Mouse (Mus musculus): ENCODE results near the gene Rreb1. TPM values are rescaled to one million over a fixed set of nuclear protein-coding genes. Genes with fewer than 3 reads are reported as not detected.

Rreb1 gene
- polyA plus RNA-seq, 1 experiment from 2014 or later: 13.5 TPM

GRCm38 (mm10) chr13:37924461-37924948 lies 146.3 kb downstream of the Rreb1 start:
- Histone ChIP-seq H3K4me3 (ENCODE audit: low read length) (no peak overlapping the region), H3K27ac (ENCODE audit: low read length) (no peak overlapping the region), H3K36me3 (ENCODE audit: insufficient read depth, low read length) (peaks cover 35% of the 10 kb centered on the region), H3K4me2 (replicated peaks; ENCODE audit: low read depth, low read length) (no peak overlapping the region), H3K9me3 (ENCODE audit: low read length) (no peaks in the 10 kb centered on the region), H3K27me3 (ENCODE audit: insufficient read depth, low read length) (no peaks in the 10 kb centered on the region), H3K4me1 (ENCODE audit: insufficient read depth, low read length) (peaks cover 2% of the 10 kb centered on the region; the same call in 1 of the 2 replicates), H3K9ac (replicated peaks; ENCODE audit: low read length) (no peak overlapping the region)
- no peak for ATAC-seq (ENCODE audit: low FRiP score, low TSS enrichment)
- WGBS: 73% methylated on average over 4 of the region's 4 CpGs

GRCm38 (mm10) chr13:37926394-37926793 lies 148.2 kb downstream of the Rreb1 start:
- ATAC-seq (ENCODE audit: low FRiP score, low TSS enrichment): no peak
- Histone ChIP-seq H3K27ac (ENCODE audit: low read length) (no peak overlapping the region), H3K27me3 (ENCODE audit: insufficient read depth, low read length) (no peaks in the 10 kb centered on the region), H3K9me3 (ENCODE audit: low read length) (no peaks in the 10 kb centered on the region), H3K4me1 (ENCODE audit: insufficient read depth, low read length) (peaks cover 5% of the 10 kb centered on the region), H3K36me3 (ENCODE audit: insufficient read depth, low read length) (peaks cover 49% of the 10 kb centered on the region), H3K4me2 (replicated peaks; ENCODE audit: low read depth, low read length) (no peak overlapping the region), H3K9ac (replicated peaks; ENCODE audit: low read length) (no peak overlapping the region), H3K4me3 (ENCODE audit: low read length) (no peak overlapping the region)
- 90% methylated on average over 3 of the region's 3 CpGs for WGBS

- Histone ChIP-seq H3K36me3 (ENCODE audit: insufficient read depth, low read length) (peaks cover 57% of the 10 kb centered on the region), H3K27ac (ENCODE audit: low read length) (no peak overlapping the region), H3K4me2 (replicated peaks; ENCODE audit: low read depth, low read length) (no peak overlapping the region), H3K27me3 (ENCODE audit: insufficient read depth, low read length) (no peaks in the 10 kb centered on the region), H3K4me1 (ENCODE audit: insufficient read depth, low read length) (peaks cover 8% of the 10 kb centered on the region), H3K4me3 (ENCODE audit: low read length) (no peak overlapping the region), H3K9me3 (ENCODE audit: low read length) (no peaks in the 10 kb centered on the region), H3K9ac (replicated peaks; ENCODE audit: low read length) (no peak overlapping the region)
- WGBS: 88% methylated on average over 17 of the region's 17 CpGs
- no peak for ATAC-seq (ENCODE audit: low FRiP score, low TSS enrichment)
These were observed 151.3 kb downstream of the Rreb1 start for GRCm38 (mm10) chr13:37929532-37929931.

- H3K9ac ChIP-seq (replicated peaks; ENCODE audit: low read length): no peak overlapping the region
- 89% methylated on average over 13 of the region's 13 CpGs for WGBS
- no peak overlapping the region for H3K27ac ChIP-seq (ENCODE audit: low read length)
- H3K27me3 ChIP-seq (ENCODE audit: insufficient read depth, low read length): no peaks in the 10 kb centered on the region
- H3K4me2 ChIP-seq (replicated peaks; ENCODE audit: low read depth, low read length): no peak overlapping the region
- peaks cover 8% of the 10 kb centered on the region for H3K4me1 ChIP-seq (ENCODE audit: insufficient read depth, low read length)
- H3K4me3 ChIP-seq (ENCODE audit: low read length): no peak overlapping the region
- peaks cover 59% of the 10 kb centered on the region for H3K36me3 ChIP-seq (ENCODE audit: insufficient read depth, low read length)
- no peaks in the 10 kb centered on the region for H3K9me3 ChIP-seq (ENCODE audit: low read length)
- no peak for ATAC-seq (ENCODE audit: low FRiP score, low TSS enrichment)
These were observed 151.9 kb downstream of the Rreb1 start for GRCm38 (mm10) chr13:37930091-37930490.

GRCm38 (mm10) chr13:37930621-37931020 lies 152.4 kb downstream of the Rreb1 start:
- Histone ChIP-seq H3K9me3 (ENCODE audit: low read length) (no peaks in the 10 kb centered on the region), H3K4me1 (ENCODE audit: insufficient read depth, low read length) (peaks cover 8% of the 10 kb centered on the region), H3K27ac (ENCODE audit: low read length) (no peak overlapping the region), H3K9ac (replicated peaks; ENCODE audit: low read length) (no peak overlapping the region), H3K4me2 (replicated peaks; ENCODE audit: low read depth, low read length) (no peak overlapping the region), H3K4me3 (ENCODE audit: low read length) (no peak overlapping the region), H3K36me3 (ENCODE audit: insufficient read depth, low read length) (peaks cover 62% of the 10 kb centered on the region), H3K27me3 (ENCODE audit: insufficient read depth, low read length) (no peaks in the 10 kb centered on the region)
- 0 out of 2 replicates have a peak, but pooled peaks have one; percentile 11 for ATAC-seq (ENCODE audit: low FRiP score, low TSS enrichment)
- 96% methylated on average over 23 of the region's 23 CpGs for WGBS

GRCm38 (mm10) chr13:37931210-37931922 lies 153.2 kb downstream of the Rreb1 start:
- H3K36me3 ChIP-seq (ENCODE audit: insufficient read depth, low read length): peaks cover 69% of the 10 kb centered on the region
- no peak overlapping the region for H3K9ac ChIP-seq (replicated peaks; ENCODE audit: low read length)
- H3K27ac ChIP-seq (ENCODE audit: low read length): no peak overlapping the region
- no peaks in the 10 kb centered on the region for H3K27me3 ChIP-seq (ENCODE audit: insufficient read depth, low read length)
- no peak overlapping the region for H3K4me3 ChIP-seq (ENCODE audit: low read length)
- H3K4me1 ChIP-seq (ENCODE audit: insufficient read depth, low read length): peaks cover 8% of the 10 kb centered on the region
- WGBS: 58% methylated on average over 24 of the region's 27 CpGs
- peak; percentile 49; the same call in 1 of the 2 replicates for ATAC-seq (ENCODE audit: low FRiP score, low TSS enrichment)
- no peaks in the 10 kb centered on the region for H3K9me3 ChIP-seq (ENCODE audit: low read length)
- H3K4me2 ChIP-seq (replicated peaks; ENCODE audit: low read depth, low read length): no peak overlapping the region

GRCm38 (mm10) chr13:37934075-37934474 lies 155.9 kb downstream of the Rreb1 start:
- no peak overlapping the region for H3K27ac ChIP-seq (ENCODE audit: low read length)
- WGBS: 79% methylated on average over 4 of the region's 4 CpGs

GRCm38 (mm10) chr13:37934920-37935319 lies 156.7 kb downstream of the Rreb1 start:
- Histone ChIP-seq H3K4me2 (replicated peaks; ENCODE audit: low read depth, low read length) (no peak overlapping the region), H3K27ac (ENCODE audit: low read length) (no peak overlapping the region), H3K9me3 (ENCODE audit: low read length) (no peaks in the 10 kb centered on the region), H3K4me1 (ENCODE audit: insufficient read depth, low read length) (peaks cover 8% of the 10 kb centered on the region), H3K36me3 (ENCODE audit: insufficient read depth, low read length) (peaks cover 57% of the 10 kb centered on the region), H3K27me3 (ENCODE audit: insufficient read depth, low read length) (no peaks in the 10 kb centered on the region), H3K9ac (replicated peaks; ENCODE audit: low read length) (no peak overlapping the region), H3K4me3 (ENCODE audit: low read length) (no peak overlapping the region)
- no peak for ATAC-seq (ENCODE audit: low FRiP score, low TSS enrichment)
- WGBS: 83% methylated on average over 8 of the region's 8 CpGs

More at GRCm38 (mm10) chr13:37934075-37934474, 155.9 kb downstream of the Rreb1 start:
- Histone ChIP-seq H3K9me3 (ENCODE audit: low read length) (no peaks in the 10 kb centered on the region), H3K36me3 (ENCODE audit: insufficient read depth, low read length) (peaks cover 65% of the 10 kb centered on the region), H3K4me1 (ENCODE audit: insufficient read depth, low read length) (peaks cover 8% of the 10 kb centered on the region), H3K9ac (replicated peaks; ENCODE audit: low read length) (no peak overlapping the region), H3K4me2 (replicated peaks; ENCODE audit: low read depth, low read length) (no peak overlapping the region), H3K4me3 (ENCODE audit: low read length) (no peak overlapping the region), H3K27me3 (ENCODE audit: insufficient read depth, low read length) (no peaks in the 10 kb centered on the region)
- no peak for ATAC-seq (ENCODE audit: low FRiP score, low TSS enrichment)

GRCm38 (mm10) chr13:37936351-37936750 lies 158.2 kb downstream of the Rreb1 start:
- no peak for ATAC-seq (ENCODE audit: low FRiP score, low TSS enrichment)
- no peak overlapping the region for H3K4me3 ChIP-seq (ENCODE audit: low read length)
- H3K4me1 ChIP-seq (ENCODE audit: insufficient read depth, low read length): peaks cover 10% of the 10 kb centered on the region
- no peaks in the 10 kb centered on the region for H3K9me3 ChIP-seq (ENCODE audit: low read length)
- H3K4me2 ChIP-seq (replicated peaks; ENCODE audit: low read depth, low read length): no peak overlapping the region
- no peak overlapping the region for H3K9ac ChIP-seq (replicated peaks; ENCODE audit: low read length)
- peaks cover 42% of the 10 kb centered on the region for H3K36me3 ChIP-seq (ENCODE audit: insufficient read depth, low read length)
- 79% methylated on average over 3 of the region's 3 CpGs for WGBS
- H3K27ac ChIP-seq (ENCODE audit: low read length): no peak overlapping the region
- no peaks in the 10 kb centered on the region for H3K27me3 ChIP-seq (ENCODE audit: insufficient read depth, low read length)

GRCm38 (mm10) chr13:37940167-37940566 lies 162.0 kb downstream of the Rreb1 start:
- peaks cover 20% of the 10 kb centered on the region for H3K36me3 ChIP-seq (ENCODE audit: insufficient read depth, low read length)
- H3K4me1 ChIP-seq (ENCODE audit: insufficient read depth, low read length): peaks cover 35% of the 10 kb centered on the region
- H3K27me3 ChIP-seq (ENCODE audit: insufficient read depth, low read length): no peaks in the 10 kb centered on the region
- no peaks in the 10 kb centered on the region for H3K9me3 ChIP-seq (ENCODE audit: low read length)
- ATAC-seq (ENCODE audit: low FRiP score, low TSS enrichment): peak; percentile 17; the same call in 1 of the 2 replicates
- H3K9ac ChIP-seq (replicated peaks; ENCODE audit: low read length): no peak overlapping the region
- no peak overlapping the region for H3K4me2 ChIP-seq (replicated peaks; ENCODE audit: low read depth, low read length)
- H3K27ac ChIP-seq (ENCODE audit: low read length): peak overlapping the region; percentile 64; the same call in 1 of the 2 replicates
- no peak overlapping the region for H3K4me3 ChIP-seq (ENCODE audit: low read length)
- whole genome bisulfite sequencing: 78% methylated on average over 2 of the region's 2 CpGs

All from kidney, embryonic 16.5 days (tissue).